Mouse (Mus musculus): ENCODE data around the gene Fzd7.
"Not testable (repeated sequence)": the region's sequence is repeated elsewhere in the genome, so short reads cannot be mapped to it uniquely, and the experiment has no call there.

The Fzd7 gene

GRCm38 (mm10) chr1:59482331-59482695 is at the start of gene Fzd7:
Gene Fzd7 (plus strand): TSS chr1:59482424.
- peak; percentile 68 for DNase-seq (ENCODE audit: low spot score)

GRCm38 (mm10) chr1:59433296-59433695 is 48.9 kb upstream of the Fzd7 start:
- no peak for DNase-seq (ENCODE audit: low spot score)

GRCm38 (mm10) chr1:59434071-59434470 is 48.2 kb upstream of the Fzd7 start:
- no peak for DNase-seq (ENCODE audit: low spot score)

GRCm38 (mm10) chr1:59435270-59435669 is 47.0 kb upstream of the Fzd7 start:
- DNase-seq (ENCODE audit: low spot score), result no peak

- no peak for DNase-seq (ENCODE audit: low spot score)
Measured at GRCm38 (mm10) chr1:59436321-59436720, 45.9 kb upstream of the Fzd7 start.

GRCm38 (mm10) chr1:59437927-59438326 is 44.3 kb upstream of the Fzd7 start:
- peak; percentile 85 for DNase-seq (ENCODE audit: low spot score)

GRCm38 (mm10) chr1:59438330-59438729 is 43.9 kb upstream of the Fzd7 start:
- peak; percentile 68 for DNase-seq (ENCODE audit: low spot score)

GRCm38 (mm10) chr1:59439252-59439651 is 43.0 kb upstream of the Fzd7 start:
- DNase-seq (ENCODE audit: low spot score), result no peak

- no peak for DNase-seq (ENCODE audit: low spot score)
Measured at GRCm38 (mm10) chr1:59439941-59440340, 42.3 kb upstream of the Fzd7 start.

- not testable (repeated sequence) for DNase-seq (ENCODE audit: low spot score)
Measured at GRCm38 (mm10) chr1:59442721-59443120, 39.5 kb upstream of the Fzd7 start.

- no peak for DNase-seq (ENCODE audit: low spot score)
Measured at GRCm38 (mm10) chr1:59444127-59444660, 38.0 kb upstream of the Fzd7 start.

- no peak for DNase-seq (ENCODE audit: low spot score)
Measured at GRCm38 (mm10) chr1:59445242-59445641, 37.0 kb upstream of the Fzd7 start.

- DNase-seq (ENCODE audit: low spot score), result no peak
Measured at GRCm38 (mm10) chr1:59448497-59449270, 33.5 kb upstream of the Fzd7 start.

- DNase-seq (ENCODE audit: low spot score), result peak; percentile 71
Measured at GRCm38 (mm10) chr1:59449423-59449822, 32.8 kb upstream of the Fzd7 start.

GRCm38 (mm10) chr1:59450896-59451295 is 31.3 kb upstream of the Fzd7 start:
- no peak for DNase-seq (ENCODE audit: low spot score)

GRCm38 (mm10) chr1:59451584-59451983 is 30.6 kb upstream of the Fzd7 start:
- peak; percentile 81 for DNase-seq (ENCODE audit: low spot score)

- DNase-seq (ENCODE audit: low spot score), result no peak
Measured at GRCm38 (mm10) chr1:59456825-59457224, 25.4 kb upstream of the Fzd7 start.

- no peak for DNase-seq (ENCODE audit: low spot score)
Measured at GRCm38 (mm10) chr1:59457873-59458272, 24.4 kb upstream of the Fzd7 start.

GRCm38 (mm10) chr1:59458886-59459285 is 23.3 kb upstream of the Fzd7 start:
- DNase-seq (ENCODE audit: low spot score), result no peak

- no peak for DNase-seq (ENCODE audit: low spot score)
Measured at GRCm38 (mm10) chr1:59464696-59465639, 17.3 kb upstream of the Fzd7 start.

- no peak for DNase-seq (ENCODE audit: low spot score)
Measured at GRCm38 (mm10) chr1:59465640-59466008, 16.6 kb upstream of the Fzd7 start.

- no peak for DNase-seq (ENCODE audit: low spot score)
Measured at GRCm38 (mm10) chr1:59469170-59469569, 13.1 kb upstream of the Fzd7 start.

- DNase-seq (ENCODE audit: low spot score), result no peak
Measured at GRCm38 (mm10) chr1:59470766-59471165, 11.5 kb upstream of the Fzd7 start.

Measured in embryo, embryonic 10 days (tissue).